Mouse (Mus musculus): ENCODE data around the gene Npcd. TPM values are rescaled to one million over a fixed set of nuclear protein-coding genes. Genes with fewer than 3 reads are reported as not detected.

Npcd gene
- polyA plus RNA-seq, 2 experiments = 0.99 to 1.7 TPM

DNA sequence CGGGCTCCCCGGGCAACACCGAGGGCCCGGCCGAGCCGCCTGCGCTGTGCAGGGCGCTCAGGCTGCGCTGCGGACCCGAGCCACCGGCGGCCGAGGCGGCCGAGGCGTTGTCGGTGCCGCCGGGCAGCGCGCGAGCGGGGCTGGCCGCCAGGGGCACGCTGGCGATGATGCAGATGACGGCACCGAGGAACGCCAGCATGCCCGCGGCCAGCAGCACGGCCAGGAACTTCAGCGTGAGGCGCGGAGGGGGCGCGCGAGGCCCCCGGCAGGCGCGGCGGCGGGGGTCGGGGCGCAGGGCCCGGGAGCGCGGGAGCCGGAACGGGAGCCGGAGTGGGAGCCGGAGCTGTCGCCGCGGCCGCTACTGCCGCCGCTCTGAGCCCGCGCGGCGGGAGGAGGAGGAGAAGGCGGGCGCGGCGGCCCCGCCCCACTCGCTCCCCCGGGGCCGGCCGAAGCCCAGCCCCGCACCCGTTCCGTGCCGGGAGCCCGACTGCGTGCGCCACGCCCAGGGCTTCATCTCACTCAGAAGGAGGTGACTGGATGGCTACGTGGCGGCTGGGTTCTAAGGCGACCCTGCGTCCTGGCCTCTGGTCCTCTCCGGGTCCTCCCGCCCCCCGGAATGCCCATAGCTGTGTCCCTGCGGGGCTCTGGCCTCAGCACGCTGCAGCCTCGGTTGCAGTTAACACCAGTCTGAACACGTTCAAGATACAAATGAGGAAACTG, 29.5 kb downstream of the Npcd start, which contains the start of gene Nptxr:
TSS of gene Nptxr (minus strand) at position 415 of the 720 bp plus-strand sequence.
- Histone ChIP-seq H3K27ac (replicated peaks; ENCODE audit: low read depth, low read length) (no peak within 1 kb of the TSS), H3K9ac (ENCODE audit: low read depth, low read length, severe bottlenecking) (peak within 1 kb of the TSS; percentile 60), H3K27me3 (ENCODE audit: control insufficient read depth, insufficient read depth, low read length) (peaks cover 71% of the 10 kb centered on the region), H3K36me3 (ENCODE audit: control insufficient read depth, insufficient read depth, low read length) (no peaks in the 10 kb centered on the region), H3K4me1 (ENCODE audit: control insufficient read depth, insufficient read depth, low read length) (0 out of 2 replicates have a peak, but pooled peaks cover 2% of the 10 kb centered on the region), H3K4me2 (replicated peaks; ENCODE audit: low read depth, low read length, severe bottlenecking) (peak within 1 kb of the TSS; percentile 81), H3K9me3 (ENCODE audit: control insufficient read depth, low read length) (no peaks in the 10 kb centered on the region), H3K4me3 (replicated peaks; ENCODE audit: low read length) (peak within 1 kb of the TSS; percentile 59)
- under 1% methylated on average over 31 of the region's 91 CpGs for WGBS
- no peak for TF ChIP-seq POLR2A (IDR thresholded peaks at IDR 0.05; ENCODE audit: borderline replicate concordance, extremely low read depth, insufficient read depth, insufficient read length)
- ATAC-seq (ENCODE audit: low FRiP score, low read depth) (peak; percentile 77), DNase-seq (ENCODE audit: low spot score) (peak; percentile 60)

DNA sequence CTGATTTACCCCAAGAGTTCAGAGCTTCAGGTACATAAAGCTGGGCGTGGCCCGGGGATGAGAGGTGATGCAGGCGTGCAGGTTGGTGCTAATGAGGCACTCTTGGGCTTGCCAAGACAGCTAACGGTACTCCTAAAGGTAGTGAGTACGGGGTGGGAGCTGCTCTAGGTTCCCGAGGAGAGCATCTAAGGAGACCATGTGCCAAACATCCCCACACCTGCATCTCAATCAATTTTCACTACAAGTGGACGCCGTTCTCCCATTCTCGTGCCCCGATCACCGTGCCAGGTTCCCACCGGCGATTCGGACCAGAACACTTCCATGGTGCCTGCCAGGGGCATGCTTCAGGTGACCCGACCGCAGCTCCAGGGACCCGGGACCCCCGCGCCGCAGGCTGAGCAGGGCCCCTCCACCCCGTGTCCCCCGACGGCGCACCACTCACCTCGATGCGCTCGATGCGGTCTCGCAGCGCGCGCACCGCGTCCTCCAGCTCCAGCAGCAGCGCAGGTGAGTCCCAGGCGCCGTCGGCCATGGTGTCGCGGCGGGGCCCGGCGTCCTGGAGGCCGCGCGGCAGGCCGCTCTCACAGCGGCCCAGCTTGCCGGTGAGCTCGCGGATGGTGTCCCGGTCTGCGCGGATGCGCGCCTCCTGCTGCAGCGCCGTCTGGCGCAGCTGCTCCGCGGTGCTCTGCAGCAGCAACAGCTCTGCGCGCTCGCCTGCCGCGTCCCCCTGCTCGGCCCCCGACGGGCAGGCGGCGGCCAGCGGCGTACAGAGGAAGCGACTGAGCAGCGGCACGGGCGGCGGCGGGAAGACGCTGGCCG, 30.3 kb downstream of the Npcd start:
- ATAC-seq (ENCODE audit: low FRiP score, low read depth) (peak; percentile 31; the same call in 1 of the 2 replicates), DNase-seq (ENCODE audit: low spot score) (no peak)
- Histone ChIP-seq H3K4me1 (ENCODE audit: control insufficient read depth, insufficient read depth, low read length) (0 out of 2 replicates have a peak, but pooled peaks cover 2% of the 10 kb centered on the region), H3K27ac (replicated peaks; ENCODE audit: low read depth, low read length) (no peak overlapping the region), H3K36me3 (ENCODE audit: control insufficient read depth, insufficient read depth, low read length) (no peaks in the 10 kb centered on the region), H3K4me2 (replicated peaks; ENCODE audit: low read depth, low read length, severe bottlenecking) (peak overlapping the region; percentile 81), H3K27me3 (ENCODE audit: control insufficient read depth, insufficient read depth, low read length) (peaks cover 71% of the 10 kb centered on the region), H3K9ac (ENCODE audit: low read depth, low read length, severe bottlenecking) (peak overlapping the region; percentile 60), H3K9me3 (ENCODE audit: control insufficient read depth, low read length) (no peaks in the 10 kb centered on the region), H3K4me3 (replicated peaks; ENCODE audit: low read length) (peak overlapping the region; percentile 59)
- 6% methylated on average over 62 of the region's 81 CpGs for WGBS
- TF ChIP-seq POLR2A (IDR thresholded peaks at IDR 0.05; ENCODE audit: borderline replicate concordance, extremely low read depth, insufficient read depth, insufficient read length) = no peak

DNA sequence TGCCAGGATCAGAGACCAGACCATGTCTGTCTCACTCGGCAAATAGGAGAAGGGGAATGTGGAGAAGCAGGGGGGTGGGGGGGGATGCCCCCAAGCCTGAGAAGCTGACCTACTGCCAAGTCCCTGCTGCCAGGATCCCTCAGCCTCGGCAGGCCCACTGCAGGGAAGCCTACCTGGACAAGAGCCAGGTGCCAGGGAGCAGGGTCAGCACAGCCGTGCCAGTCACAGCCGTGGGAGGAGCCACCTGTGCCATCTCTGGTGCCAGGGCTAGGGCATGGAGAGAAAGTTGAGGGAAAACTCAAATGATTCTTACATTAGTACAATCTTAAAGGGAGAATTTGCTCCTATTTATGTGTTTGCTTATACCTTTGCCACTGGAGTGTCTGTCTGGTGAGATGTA, 31.7 kb downstream of the Npcd start:
- ATAC-seq (ENCODE audit: low FRiP score, low read depth) = no peak
- WGBS = 49% methylated on average over 4 of the region's 4 CpGs
- Histone ChIP-seq H3K4me2 (replicated peaks; ENCODE audit: low read depth, low read length, severe bottlenecking) (no peak overlapping the region), H3K27me3 (ENCODE audit: control insufficient read depth, insufficient read depth, low read length) (peaks cover 62% of the 10 kb centered on the region), H3K9ac (ENCODE audit: low read depth, low read length, severe bottlenecking) (no peak overlapping the region), H3K4me3 (replicated peaks; ENCODE audit: low read length) (no peak overlapping the region), H3K9me3 (ENCODE audit: control insufficient read depth, low read length) (no peaks in the 10 kb centered on the region), H3K27ac (replicated peaks; ENCODE audit: low read depth, low read length) (no peak overlapping the region), H3K4me1 (ENCODE audit: control insufficient read depth, insufficient read depth, low read length) (0 out of 2 replicates have a peak, but pooled peaks cover 2% of the 10 kb centered on the region), H3K36me3 (ENCODE audit: control insufficient read depth, insufficient read depth, low read length) (no peaks in the 10 kb centered on the region)
- DNase-seq (ENCODE audit: low spot score) = no peak
- no peak for TF ChIP-seq POLR2A (IDR thresholded peaks at IDR 0.05; ENCODE audit: borderline replicate concordance, extremely low read depth, insufficient read depth, insufficient read length)

DNA sequence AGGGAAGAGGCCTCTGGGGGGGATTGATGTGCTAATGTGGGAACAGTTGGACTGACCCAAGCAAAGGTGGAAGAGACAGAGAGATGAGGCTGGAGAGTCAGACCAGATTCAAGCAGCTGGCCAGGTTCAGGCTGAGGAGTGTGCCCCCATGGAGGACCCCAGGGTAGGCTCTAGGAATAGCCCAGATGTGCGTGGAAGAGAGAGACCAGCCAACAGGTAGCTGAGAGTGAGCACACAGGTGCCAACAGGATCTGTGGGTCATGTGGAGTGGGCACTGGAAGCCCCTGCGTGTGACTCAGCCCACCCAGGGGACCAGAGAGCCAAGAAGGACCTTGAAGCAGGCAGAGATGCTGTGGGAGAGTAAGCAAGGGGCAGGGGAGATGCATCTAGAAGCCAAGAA, 32.4 kb downstream of the Npcd start:
- Histone ChIP-seq H3K4me3 (replicated peaks; ENCODE audit: low read length) (no peak overlapping the region), H3K9me3 (ENCODE audit: control insufficient read depth, low read length) (no peaks in the 10 kb centered on the region), H3K27ac (replicated peaks; ENCODE audit: low read depth, low read length) (no peak overlapping the region), H3K9ac (ENCODE audit: low read depth, low read length, severe bottlenecking) (no peak overlapping the region), H3K36me3 (ENCODE audit: control insufficient read depth, insufficient read depth, low read length) (no peaks in the 10 kb centered on the region), H3K27me3 (ENCODE audit: control insufficient read depth, insufficient read depth, low read length) (peaks cover 56% of the 10 kb centered on the region), H3K4me2 (replicated peaks; ENCODE audit: low read depth, low read length, severe bottlenecking) (no peak overlapping the region), H3K4me1 (ENCODE audit: control insufficient read depth, insufficient read depth, low read length) (0 out of 2 replicates have a peak, but pooled peaks cover 2% of the 10 kb centered on the region)
- TF ChIP-seq POLR2A (IDR thresholded peaks at IDR 0.05; ENCODE audit: borderline replicate concordance, extremely low read depth, insufficient read depth, insufficient read length) = no peak
- ATAC-seq (ENCODE audit: low FRiP score, low read depth) (no peak), DNase-seq (ENCODE audit: low spot score) (no peak)
- WGBS = 73% methylated on average over 2 of the region's 2 CpGs

DNA sequence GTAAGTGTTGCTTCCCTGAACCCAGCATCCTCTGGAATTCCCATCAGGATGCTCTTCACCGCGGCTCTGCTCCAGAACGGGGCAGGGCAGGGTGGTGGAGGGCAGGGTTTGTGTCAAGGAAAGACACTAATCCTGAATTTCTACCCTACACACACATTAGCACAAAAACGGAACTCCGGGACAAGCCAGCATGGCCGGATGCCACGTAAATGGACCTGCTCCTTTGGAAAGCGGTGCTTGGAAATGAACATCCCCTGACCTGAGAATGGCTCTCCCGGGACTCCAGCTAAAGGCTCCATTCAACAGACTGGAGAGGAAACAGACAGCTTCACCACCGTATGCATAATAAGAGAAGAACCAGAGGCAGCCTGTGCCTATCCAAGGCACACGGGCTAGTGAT, 33.3 kb downstream of the Npcd start:
- no peak overlapping the region for H3K4me3 ChIP-seq (replicated peaks; ENCODE audit: low read length)
- WGBS = 55% methylated on average over 11 of the region's 11 CpGs
- H3K4me2 ChIP-seq (replicated peaks; ENCODE audit: low read depth, low read length, severe bottlenecking) = no peak overlapping the region
- H3K9ac ChIP-seq (ENCODE audit: low read depth, low read length, severe bottlenecking) = no peak overlapping the region
- no peaks in the 10 kb centered on the region for H3K36me3 ChIP-seq (ENCODE audit: control insufficient read depth, insufficient read depth, low read length)
- ATAC-seq (ENCODE audit: low FRiP score, low read depth) (no peak), DNase-seq (ENCODE audit: low spot score) (no peak)
- no peak for TF ChIP-seq POLR2A (IDR thresholded peaks at IDR 0.05; ENCODE audit: borderline replicate concordance, extremely low read depth, insufficient read depth, insufficient read length)
- H3K9me3 ChIP-seq (ENCODE audit: control insufficient read depth, low read length) = no peaks in the 10 kb centered on the region
- H3K27me3 ChIP-seq (ENCODE audit: control insufficient read depth, insufficient read depth, low read length) = peaks cover 46% of the 10 kb centered on the region
- 0 out of 2 replicates have a peak, but pooled peaks cover 2% of the 10 kb centered on the region for H3K4me1 ChIP-seq (ENCODE audit: control insufficient read depth, insufficient read depth, low read length)
- no peak overlapping the region for H3K27ac ChIP-seq (replicated peaks; ENCODE audit: low read depth, low read length)
